Mouse (Mus musculus) ES-Bruce4 (cell line): ENCODE measurements around the gene Hoxa5. TPM values are rescaled to one million over a fixed set of nuclear protein-coding genes. Genes with fewer than 3 reads are reported as not detected.

Experiments
- H3K27ac ChIP-seq: 2 replicates; pipeline ENCODE4 v1.5.1; 2012; ENCODE audit warnings: low read length, inconsistent platforms; ENCODE audit not compliant: insufficient read depth
- H3K27me3 ChIP-seq: 2 replicates; pipeline ENCODE4 v1.6.1; 2012; ENCODE audit warnings: mild to moderate bottlenecking, low read length, inconsistent platforms; ENCODE audit not compliant: control insufficient read depth, poor library complexity, insufficient read depth, severe bottlenecking
- H3K36me3 ChIP-seq: 2 replicates; pipeline ENCODE4 v1.6.1; 2012; ENCODE audit warnings: inconsistent platforms, mild to moderate bottlenecking, low read length, moderate library complexity; ENCODE audit not compliant: control insufficient read depth, poor library complexity, insufficient read depth, severe bottlenecking
- H3K4me1 ChIP-seq: one replicate; pipeline ENCODE4 v1.8.1; 2011; ENCODE audit warnings: low read length; ENCODE audit not compliant: control insufficient read depth, insufficient read depth
- H3K4me3 ChIP-seq: 2 replicates; pipeline ENCODE4 v1.5.1; 2011; ENCODE audit warnings: low read depth, mild to moderate bottlenecking, low read length
- H3K9ac ChIP-seq: 2 replicates; pipeline ENCODE4 v1.6.1; 2012; ENCODE audit warnings: low read depth, mild to moderate bottlenecking, inconsistent platforms; ENCODE audit not compliant: poor library complexity, severe bottlenecking
- H3K9me3 ChIP-seq: replicated peaks from 2 replicates; pipeline ENCODE4 v1.6.1; 2012; ENCODE audit warnings: mild to moderate bottlenecking, low read length, inconsistent platforms; ENCODE audit not compliant: control insufficient read depth, poor library complexity, insufficient read depth, severe bottlenecking
- CTCF ChIP-seq: IDR thresholded peaks from one replicate; pipeline ENCODE4 v1.8.1; 2011; ENCODE audit warnings: low read depth, low read length
- EP300 ChIP-seq: IDR thresholded peaks from 2 replicates; pipeline ENCODE4 v1.6.1; 2011; ENCODE audit warnings: low read depth, low read length; ENCODE audit not compliant: insufficient read depth
- POLR2A ChIP-seq: IDR thresholded peaks from one replicate; pipeline ENCODE4 v1.8.1; 2011; ENCODE audit warnings: low read length; ENCODE audit not compliant: insufficient read depth
- polyA plus RNA-seq: library from polyadenylated mRNA; stranded (reverse); fragments of >200 nt; gene quantifications from 2 replicates; pipeline ENCODE4 v1.2.4, GENCODE M21; 2011; ENCODE audit warnings: low read depth; ENCODE audit not compliant: missing spikeins, insufficient read depth, insufficient read length

Hoxa5 gene
- polyA plus RNA-seq, 1 experiment: not detected

- Histone ChIP-seq H3K27ac (no peak overlapping the region), H3K4me1 (no peaks in the 10 kb centered on the region), H3K4me3 (no peak overlapping the region), H3K9ac (no peak overlapping the region), H3K36me3 (no peaks in the 10 kb centered on the region), H3K27me3 (peaks cover 64% of the 10 kb centered on the region), H3K9me3 (no peaks in the 10 kb centered on the region)
- no peak for TF ChIP-seq CTCF
- TF ChIP-seq POLR2A: no peak
- TF ChIP-seq EP300: no peak
These were observed 45.4 kb upstream of the Hoxa5 start for GRCm38 (mm10) chr6:52249826-52250225.

- Histone ChIP-seq H3K27ac (no peak overlapping the region), H3K4me1 (no peaks in the 10 kb centered on the region), H3K9me3 (no peaks in the 10 kb centered on the region), H3K4me3 (0 out of 2 replicates have a peak overlapping the region, but pooled peaks have one; percentile 8), H3K27me3 (peaks cover 68% of the 10 kb centered on the region), H3K9ac (no peak overlapping the region), H3K36me3 (no peaks in the 10 kb centered on the region)
- TF ChIP-seq CTCF: no peak
- no peak for TF ChIP-seq POLR2A
- TF ChIP-seq EP300: no peak
These were observed 45.0 kb upstream of the Hoxa5 start for GRCm38 (mm10) chr6:52249415-52249738.

- Histone ChIP-seq H3K9me3 (no peaks in the 10 kb centered on the region), H3K27ac (no peak overlapping the region), H3K36me3 (no peaks in the 10 kb centered on the region), H3K27me3 (peaks cover 64% of the 10 kb centered on the region), H3K4me1 (no peaks in the 10 kb centered on the region), H3K4me3 (0 out of 2 replicates have a peak overlapping the region, but pooled peaks have one; percentile 8), H3K9ac (no peak overlapping the region)
- TF ChIP-seq EP300 (no peak), POLR2A (no peak), CTCF (no peak)
These were observed 44.4 kb upstream of the Hoxa5 start for GRCm38 (mm10) chr6:52248638-52249414.

- no peaks in the 10 kb centered on the region for H3K4me1 ChIP-seq
- TF ChIP-seq EP300 (no peak), CTCF (no peak), POLR2A (no peak)
- no peaks in the 10 kb centered on the region for H3K36me3 ChIP-seq
- H3K27ac ChIP-seq: no peak overlapping the region
- no peaks in the 10 kb centered on the region for H3K9me3 ChIP-seq
- H3K4me3 ChIP-seq: no peak overlapping the region
- peaks cover 63% of the 10 kb centered on the region for H3K27me3 ChIP-seq
- H3K9ac ChIP-seq: no peak overlapping the region
These were observed 43.6 kb upstream of the Hoxa5 start for GRCm38 (mm10) chr6:52247766-52248637.

- H3K36me3 ChIP-seq: no peaks in the 10 kb centered on the region
- no peak overlapping the region for H3K4me3 ChIP-seq
- H3K4me1 ChIP-seq: no peaks in the 10 kb centered on the region
- H3K9me3 ChIP-seq: no peaks in the 10 kb centered on the region
- TF ChIP-seq CTCF (no peak), EP300 (no peak), POLR2A (no peak)
- peaks cover 63% of the 10 kb centered on the region for H3K27me3 ChIP-seq
- no peak overlapping the region for H3K9ac ChIP-seq
- no peak overlapping the region for H3K27ac ChIP-seq
These were observed 42.5 kb upstream of the Hoxa5 start for GRCm38 (mm10) chr6:52246916-52247315.

- no peak for TF ChIP-seq POLR2A
- no peak for TF ChIP-seq EP300
- no peak for TF ChIP-seq CTCF
These were observed 42.0 kb upstream of the Hoxa5 start for GRCm38 (mm10) chr6:52246403-52246803.

More at GRCm38 (mm10) chr6:52246403-52246803, 42.0 kb upstream of the Hoxa5 start:
- Histone ChIP-seq H3K4me1 (no peaks in the 10 kb centered on the region), H3K27me3 (peaks cover 61% of the 10 kb centered on the region), H3K9me3 (no peaks in the 10 kb centered on the region), H3K36me3 (no peaks in the 10 kb centered on the region), H3K4me3 (no peak overlapping the region), H3K9ac (no peak overlapping the region), H3K27ac (no peak overlapping the region)
